Mouse (Mus musculus) embryonic facial prominence, embryonic 12.5 days (tissue): Measurements from ENCODE around the gene Nsun2. TPM values are rescaled to one million over a fixed set of nuclear protein-coding genes. Genes with fewer than 3 reads are reported as not detected.

Source experiments
- ATAC-seq: fragments of 200-750 bp; cut with Nextera tagmentation; 2 replicates; pipeline ENCODE4 v1.8.0; 2017; ENCODE audit not compliant: insufficient number of reproducible peaks, insufficient read depth, low FRiP score, low TSS enrichment
- H3K27ac ChIP-seq: fragments of 300-500 bp; sonication (generic); 2 replicates; pipeline ENCODE4 v1.5.1; 2016; ENCODE audit warnings: mild to moderate bottlenecking
- H3K27me3 ChIP-seq: fragments of 300-500 bp; sonication (generic); 2 replicates; pipeline ENCODE4 v1.6.1; 2016; ENCODE audit warnings: mild to moderate bottlenecking, moderate library complexity
- H3K36me3 ChIP-seq: fragments of 300-500 bp; sonication (generic); 2 replicates; pipeline ENCODE4 v1.6.1; 2016; ENCODE audit warnings: mild to moderate bottlenecking
- H3K4me1 ChIP-seq: fragments of 300-500 bp; sonication (generic); 2 replicates; pipeline ENCODE4 v1.6.1; 2016
- H3K4me2 ChIP-seq: fragments of 300-500 bp; sonication (generic); replicated peaks from 2 replicates; pipeline ENCODE4 v1.6.1; 2016; ENCODE audit warnings: mild to moderate bottlenecking, moderate library complexity
- H3K4me3 ChIP-seq: fragments of 300-500 bp; sonication (generic); 2 replicates; pipeline ENCODE4 v1.5.1; 2016; ENCODE audit warnings: mild to moderate bottlenecking
- H3K9ac ChIP-seq: fragments of 300-500 bp; sonication (generic); 2 replicates; pipeline ENCODE4 v1.6.1; 2016; ENCODE audit warnings: mild to moderate bottlenecking, moderate library complexity
- H3K9me3 ChIP-seq: fragments of 300-500 bp; sonication (generic); 2 replicates; pipeline ENCODE4 v1.6.1; 2016; ENCODE audit warnings: mild to moderate bottlenecking, moderate library complexity
- WGBS: fragments of 180-500 bp; shearing (Covaris S2); methylation state at CpG from one replicate; pipeline ENCODE4 v1.1.7; 2016; 5-methylcytosine and 5-hydroxymethylcytosine counted together
- polyA plus RNA-seq: library from polyadenylated mRNA; unstranded; fragments of >200 nt; fragmentation: Nextera tagmentation; extraction: Ambion mirVana; gene quantifications from 2 replicates; pipeline ENCODE4 v1.2.1, GENCODE M21; 2016

The Nsun2 gene
- polyA plus RNA-seq, 1 experiment from 2014 or later: 124 TPM

DNA sequence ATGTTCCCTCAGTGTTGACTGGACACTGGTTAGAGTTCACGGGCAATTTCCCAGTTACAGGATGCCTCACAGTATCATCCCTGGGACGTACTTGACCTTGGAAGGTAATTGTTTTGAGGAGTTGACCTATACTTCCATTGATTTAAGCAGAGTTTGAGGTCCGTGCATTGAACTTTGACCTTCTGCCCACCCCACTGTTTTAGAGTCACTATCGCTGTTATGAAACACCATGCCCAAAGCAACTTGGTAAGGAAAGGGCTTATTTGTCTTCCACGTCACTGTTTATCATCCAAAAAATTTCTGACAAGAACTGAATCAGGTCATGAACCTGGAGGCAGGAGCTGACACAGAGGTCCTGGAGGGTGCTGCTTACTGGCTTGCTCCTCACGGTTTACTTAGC lies 48.9 kb downstream of the Nsun2 start:
- H3K4me3 ChIP-seq: no peak overlapping the region
- no peaks in the 10 kb centered on the region for H3K27me3 ChIP-seq
- H3K4me1 ChIP-seq: no peaks in the 10 kb centered on the region
- 79% methylated on average over 6 of the region's 6 CpGs for WGBS
- no peaks in the 10 kb centered on the region for H3K9me3 ChIP-seq
- H3K36me3 ChIP-seq: no peaks in the 10 kb centered on the region
- no peak overlapping the region for H3K27ac ChIP-seq
- H3K9ac ChIP-seq: no peak overlapping the region
- no peak overlapping the region for H3K4me2 ChIP-seq
- no peak for ATAC-seq

DNA sequence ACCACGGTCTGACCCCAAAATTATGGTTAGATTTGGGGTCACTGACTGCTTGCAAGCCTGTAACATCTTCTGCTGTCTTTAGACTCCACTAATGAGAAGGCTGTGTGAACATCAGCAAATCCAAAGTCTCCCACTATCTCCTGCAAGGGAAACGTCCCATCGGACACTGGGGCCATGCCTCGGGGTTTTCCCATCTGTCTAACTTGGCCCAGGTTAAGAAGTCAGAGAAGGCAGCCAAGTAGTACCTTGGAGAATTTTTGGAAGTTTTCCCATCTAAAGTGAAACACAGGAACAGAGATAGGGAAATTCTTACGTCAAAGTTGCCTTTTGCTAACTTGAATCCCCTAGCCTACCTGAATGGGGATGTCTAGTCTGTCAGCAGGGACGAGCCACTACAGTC lies 50.0 kb downstream of the Nsun2 start:
- H3K27me3 ChIP-seq: no peaks in the 10 kb centered on the region
- no peak overlapping the region for H3K4me3 ChIP-seq
- H3K27ac ChIP-seq: no peak overlapping the region
- H3K4me2 ChIP-seq: no peak overlapping the region
- no peak overlapping the region for H3K9ac ChIP-seq
- WGBS: 91% methylated on average over 6 of the region's 6 CpGs
- H3K9me3 ChIP-seq: no peaks in the 10 kb centered on the region
- ATAC-seq: no peak
- H3K4me1 ChIP-seq: no peaks in the 10 kb centered on the region
- H3K36me3 ChIP-seq: no peaks in the 10 kb centered on the region

DNA sequence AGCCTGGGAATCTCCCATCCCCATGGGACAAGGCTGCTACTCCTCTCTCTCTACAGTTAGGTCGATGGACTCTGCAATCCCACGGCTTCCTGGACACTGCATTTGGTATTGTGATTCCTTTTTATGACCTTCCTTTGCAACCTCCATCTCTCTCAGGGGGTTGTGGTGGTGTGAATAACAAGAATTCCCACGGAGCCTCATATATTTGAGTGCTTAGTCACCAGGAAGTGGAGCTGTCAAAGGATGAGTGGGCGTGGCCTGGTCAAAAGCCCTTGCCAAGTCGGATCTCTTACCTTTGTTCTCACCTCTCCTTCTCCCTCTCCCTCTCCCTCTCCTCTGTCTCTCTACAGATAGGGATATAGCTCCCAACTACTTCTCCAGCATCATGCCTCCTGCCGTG lies 52.3 kb downstream of the Nsun2 start:
- Histone ChIP-seq H3K27ac (no peak overlapping the region), H3K27me3 (no peaks in the 10 kb centered on the region), H3K4me1 (no peaks in the 10 kb centered on the region), H3K9ac (no peak overlapping the region), H3K36me3 (no peaks in the 10 kb centered on the region), H3K9me3 (no peaks in the 10 kb centered on the region), H3K4me3 (no peak overlapping the region), H3K4me2 (no peak overlapping the region)
- ATAC-seq: no peak
- 66% methylated on average over 6 of the region's 6 CpGs for WGBS

DNA sequence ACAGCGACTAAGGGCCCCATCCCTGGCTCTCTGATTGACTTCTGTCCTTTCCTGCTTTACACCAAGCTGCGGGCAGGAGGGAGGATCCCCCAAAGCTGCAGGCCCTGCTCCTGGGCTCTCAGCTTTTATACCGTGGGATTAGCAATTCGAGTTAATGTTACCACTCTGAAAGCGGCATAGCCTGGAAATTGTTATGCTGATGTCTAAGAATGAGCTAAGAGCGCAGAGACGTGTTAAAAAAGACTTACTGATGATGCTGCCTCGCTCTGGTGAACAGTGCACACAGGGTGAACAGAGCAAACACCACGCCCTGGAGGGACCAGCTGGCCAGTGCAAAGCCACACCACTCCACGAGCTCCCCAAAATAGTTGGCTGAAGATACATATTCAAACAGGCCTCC lies 52.8 kb downstream of the Nsun2 start:
- 59% methylated on average over 10 of the region's 10 CpGs for WGBS
- Histone ChIP-seq H3K27ac (no peak overlapping the region), H3K4me2 (no peak overlapping the region), H3K9me3 (no peaks in the 10 kb centered on the region), H3K36me3 (no peaks in the 10 kb centered on the region), H3K9ac (no peak overlapping the region), H3K27me3 (no peaks in the 10 kb centered on the region), H3K4me3 (no peak overlapping the region), H3K4me1 (no peaks in the 10 kb centered on the region)
- no peak for ATAC-seq

DNA sequence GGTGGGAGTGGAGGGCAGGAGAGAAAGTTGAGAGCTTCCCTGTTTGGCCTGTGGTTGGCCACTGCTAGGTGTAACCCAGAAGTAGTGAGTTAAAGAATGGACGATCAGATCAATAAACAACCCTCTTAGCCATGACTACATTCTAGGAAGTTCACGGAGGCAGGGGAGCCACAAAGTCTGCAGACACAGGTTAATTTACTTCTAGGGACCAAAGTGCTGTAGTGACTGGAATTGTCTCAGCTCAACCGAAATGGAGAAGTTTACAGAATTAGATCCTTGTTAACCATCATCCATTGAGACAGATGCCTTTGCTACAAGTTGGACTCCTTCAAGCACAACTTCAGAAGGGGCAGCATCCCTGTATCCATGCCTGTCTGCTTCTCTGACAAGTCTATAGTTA lies 54.3 kb downstream of the Nsun2 start:
- Histone ChIP-seq H3K4me2 (no peak overlapping the region), H3K4me1 (no peaks in the 10 kb centered on the region), H3K9me3 (no peaks in the 10 kb centered on the region), H3K27me3 (no peaks in the 10 kb centered on the region), H3K9ac (no peak overlapping the region), H3K36me3 (no peaks in the 10 kb centered on the region), H3K4me3 (no peak overlapping the region), H3K27ac (no peak overlapping the region)
- no peak for ATAC-seq
- WGBS: 71% methylated on average over 3 of the region's 3 CpGs

DNA sequence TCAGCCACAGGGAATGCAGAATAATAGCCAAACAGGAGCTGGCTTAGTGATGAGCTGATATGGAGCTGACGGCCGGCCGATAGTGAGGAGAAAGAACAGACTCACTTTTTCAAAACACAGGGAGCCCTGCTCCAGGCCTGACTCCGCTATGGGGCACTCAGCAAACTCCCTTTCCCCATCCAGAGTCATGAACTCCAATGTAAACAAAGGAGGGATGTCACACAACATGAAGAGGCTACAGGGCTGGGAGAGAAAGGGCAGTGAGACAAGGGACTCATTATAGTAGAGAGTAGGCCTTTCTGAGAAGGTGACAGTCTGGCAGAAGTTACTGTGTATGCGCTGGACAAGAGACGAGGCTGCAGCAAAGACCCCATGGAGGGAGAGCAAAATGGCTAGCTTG lies 54.7 kb downstream of the Nsun2 start:
- no peak overlapping the region for H3K27ac ChIP-seq
- H3K9ac ChIP-seq: no peak overlapping the region
- H3K36me3 ChIP-seq: no peaks in the 10 kb centered on the region
- WGBS: 58% methylated on average over 6 of the region's 6 CpGs
- no peaks in the 10 kb centered on the region for H3K9me3 ChIP-seq
- no peaks in the 10 kb centered on the region for H3K4me1 ChIP-seq
- no peak overlapping the region for H3K4me3 ChIP-seq
- H3K4me2 ChIP-seq: no peak overlapping the region
- no peak for ATAC-seq
- no peaks in the 10 kb centered on the region for H3K27me3 ChIP-seq

DNA sequence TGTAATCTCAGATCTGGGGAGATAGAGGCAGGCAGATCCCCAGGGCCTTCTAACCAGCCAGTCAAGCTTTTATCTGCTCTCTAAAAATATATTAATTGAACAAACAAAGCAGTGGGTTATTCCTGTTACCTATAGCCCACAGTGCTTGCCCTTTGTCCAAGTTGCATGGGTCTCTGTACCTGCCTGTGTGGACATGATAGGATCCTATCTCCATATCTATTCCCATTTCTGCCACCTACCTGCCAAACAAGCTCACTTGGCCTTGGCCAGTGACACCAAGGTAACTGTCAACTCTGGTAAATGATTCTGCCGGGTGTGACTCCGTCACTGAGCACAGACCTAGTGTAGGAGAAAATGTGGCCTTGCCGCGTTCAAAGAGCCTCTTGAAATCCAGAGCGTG lies 57.8 kb downstream of the Nsun2 start:
- ATAC-seq: no peak
- Histone ChIP-seq H3K4me1 (0 out of 2 replicates have a peak, but pooled peaks cover 4% of the 10 kb centered on the region), H3K27ac (no peak overlapping the region; the same call in 1 of the 2 replicates), H3K27me3 (no peaks in the 10 kb centered on the region), H3K9me3 (no peaks in the 10 kb centered on the region), H3K36me3 (no peaks in the 10 kb centered on the region), H3K4me3 (no peak overlapping the region), H3K9ac (no peak overlapping the region), H3K4me2 (no peak overlapping the region)
- 93% methylated on average over 5 of the region's 5 CpGs for WGBS

DNA sequence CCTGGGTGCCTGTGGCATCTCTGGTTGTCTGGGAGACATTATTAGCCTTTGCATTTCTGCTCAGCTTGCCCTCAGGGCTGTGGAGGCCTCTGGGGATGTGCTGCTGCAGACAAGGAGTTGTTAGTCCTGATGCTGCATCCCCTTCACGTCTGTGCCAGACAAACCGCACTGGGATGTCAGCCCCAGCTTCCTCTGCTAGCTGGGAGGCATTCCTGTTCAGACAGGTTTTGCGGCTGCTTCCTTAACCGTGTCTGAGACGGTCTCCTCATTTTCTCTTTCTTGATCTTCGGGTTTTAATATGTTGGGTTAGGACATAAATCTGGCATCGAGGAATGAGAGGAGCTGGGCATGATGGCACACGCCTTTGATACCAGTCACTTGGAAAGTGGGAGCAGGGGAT lies 58.7 kb downstream of the Nsun2 start:
- ATAC-seq: no peak
- Histone ChIP-seq H3K9me3 (no peaks in the 10 kb centered on the region), H3K27ac (no peak overlapping the region), H3K9ac (no peak overlapping the region), H3K36me3 (no peaks in the 10 kb centered on the region), H3K4me3 (no peak overlapping the region), H3K4me2 (no peak overlapping the region), H3K27me3 (no peaks in the 10 kb centered on the region), H3K4me1 (0 out of 2 replicates have a peak, but pooled peaks cover 4% of the 10 kb centered on the region)
- 71% methylated on average over 8 of the region's 8 CpGs for WGBS

DNA sequence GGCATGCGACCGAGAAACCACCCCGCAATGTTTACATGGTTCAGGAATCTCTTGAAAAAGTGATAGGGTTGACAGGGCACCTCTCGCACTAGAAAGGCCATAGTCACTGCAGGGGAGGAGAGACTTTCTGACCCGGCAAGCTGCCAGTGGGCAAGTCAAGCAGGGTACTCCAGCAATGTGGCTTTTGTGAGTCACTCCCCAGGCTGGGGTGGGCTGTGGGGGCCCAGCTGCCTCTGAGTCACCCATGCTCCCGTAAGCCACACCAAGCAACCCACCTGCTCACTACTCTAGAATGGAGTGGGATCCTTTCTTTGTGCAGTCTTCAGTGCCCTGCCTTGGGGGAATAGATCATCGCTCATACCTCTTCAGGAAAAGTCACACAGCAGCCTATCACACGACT lies 59.9 kb downstream of the Nsun2 start:
- 80% methylated on average over 8 of the region's 8 CpGs for WGBS
- H3K9ac ChIP-seq: no peak overlapping the region
- no peak overlapping the region for H3K4me3 ChIP-seq
- no peaks in the 10 kb centered on the region for H3K27me3 ChIP-seq
- no peaks in the 10 kb centered on the region for H3K9me3 ChIP-seq
- H3K4me2 ChIP-seq: no peak overlapping the region
- H3K27ac ChIP-seq: no peak overlapping the region
- no peaks in the 10 kb centered on the region for H3K36me3 ChIP-seq
- H3K4me1 ChIP-seq: 0 out of 2 replicates have a peak, but pooled peaks cover 4% of the 10 kb centered on the region
- ATAC-seq: no peak

DNA sequence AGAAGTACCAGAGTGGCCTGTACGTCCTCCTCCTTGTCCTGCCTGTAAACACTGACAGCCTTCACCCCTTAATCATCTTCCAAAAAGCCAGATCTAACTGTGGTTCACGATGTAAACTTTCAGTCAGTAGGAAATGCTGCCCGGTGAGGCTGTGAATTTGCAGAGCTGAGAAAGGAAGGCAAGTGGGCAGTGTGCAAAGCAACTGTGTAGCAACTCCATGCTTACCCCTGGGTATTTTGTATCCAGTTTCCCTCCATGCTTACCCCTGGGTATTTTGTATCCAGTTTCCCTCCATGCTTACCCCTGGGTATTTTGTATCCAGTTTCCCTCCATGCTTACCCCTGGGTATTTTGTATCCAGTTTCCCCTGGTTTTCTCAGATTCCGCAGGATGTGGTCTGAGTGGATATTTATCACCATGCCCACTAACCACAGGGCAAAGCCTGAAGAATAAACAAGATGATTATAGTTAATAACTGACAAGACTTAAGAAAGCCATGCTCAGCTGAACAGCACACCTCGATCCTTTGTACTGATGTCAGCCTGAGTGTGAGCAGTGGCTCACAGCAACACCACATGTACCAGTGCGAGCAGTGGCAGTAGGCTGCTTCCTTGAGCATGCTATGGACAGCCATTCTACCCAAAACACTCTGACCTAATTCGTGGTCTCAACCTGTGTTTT lies 61.2 kb downstream of the Nsun2 start:
- Histone ChIP-seq H3K27ac (no peak overlapping the region), H3K27me3 (no peaks in the 10 kb centered on the region), H3K36me3 (no peaks in the 10 kb centered on the region), H3K4me3 (no peak overlapping the region), H3K9me3 (no peaks in the 10 kb centered on the region), H3K4me1 (0 out of 2 replicates have a peak, but pooled peaks cover 4% of the 10 kb centered on the region), H3K4me2 (no peak overlapping the region), H3K9ac (no peak overlapping the region)
- 75% methylated on average over 7 of the region's 7 CpGs for WGBS
- no peak; the same call in 1 of the 2 replicates for ATAC-seq

DNA sequence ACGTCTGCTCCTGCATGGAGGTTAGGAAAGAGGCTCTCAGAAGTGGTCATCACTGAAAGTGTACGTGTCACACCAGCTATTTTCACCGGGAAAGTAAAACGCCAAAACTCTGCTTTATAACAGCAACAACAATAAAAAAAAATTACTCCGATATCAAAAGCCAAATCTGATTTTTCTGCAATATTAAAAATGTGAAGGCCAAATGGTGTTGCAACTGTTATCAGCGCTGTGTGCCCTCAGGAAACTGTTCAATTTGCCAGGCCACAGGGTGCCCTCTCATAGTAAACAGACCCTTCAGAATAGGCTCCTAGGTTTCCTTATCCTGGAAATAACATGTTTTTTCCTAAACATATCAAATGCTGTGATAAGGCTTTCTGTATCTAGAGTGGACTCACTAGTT lies 62.4 kb downstream of the Nsun2 start:
- Histone ChIP-seq H3K4me1 (0 out of 2 replicates have a peak, but pooled peaks cover 4% of the 10 kb centered on the region), H3K4me3 (no peak overlapping the region), H3K9ac (no peak overlapping the region), H3K36me3 (no peaks in the 10 kb centered on the region), H3K9me3 (no peaks in the 10 kb centered on the region), H3K27ac (no peak overlapping the region), H3K27me3 (no peaks in the 10 kb centered on the region), H3K4me2 (no peak overlapping the region)
- 89% methylated on average over 6 of the region's 6 CpGs for WGBS
- ATAC-seq: no peak

DNA sequence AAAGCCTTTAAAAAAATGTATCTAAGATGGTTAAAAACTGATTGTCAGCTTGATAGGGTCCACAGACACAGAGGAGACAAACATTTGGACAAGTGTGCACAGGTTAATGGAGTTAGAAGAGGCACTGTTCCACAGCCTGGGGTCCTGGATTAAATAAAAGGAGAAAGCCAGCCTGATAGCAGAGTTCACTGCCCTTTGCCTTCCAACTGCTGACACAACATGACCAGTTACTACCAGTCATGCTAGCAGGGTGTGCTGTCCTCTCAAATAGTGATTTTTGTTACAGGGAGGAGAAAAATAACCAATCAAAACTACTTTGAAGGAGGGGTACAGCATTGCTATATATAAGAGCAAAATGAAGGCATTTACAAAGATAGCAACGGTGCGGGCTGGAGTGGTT lies 63.0 kb downstream of the Nsun2 start:
- Histone ChIP-seq H3K27ac (no peak overlapping the region), H3K9ac (no peak overlapping the region), H3K4me3 (no peak overlapping the region), H3K9me3 (no peaks in the 10 kb centered on the region), H3K27me3 (no peaks in the 10 kb centered on the region), H3K4me2 (no peak overlapping the region), H3K4me1 (0 out of 2 replicates have a peak, but pooled peaks cover 4% of the 10 kb centered on the region), H3K36me3 (no peaks in the 10 kb centered on the region)
- ATAC-seq: no peak
- 98% methylated on average over 2 of the region's 2 CpGs for WGBS
